Mouse (Mus musculus) lung, postnatal 25 days (tissue): ENCODE data around the gene Prpf40a.

ENCODE experiments used
- DNase-seq: peaks from one replicate; pipeline ENCODE4 v3.0.0; 2022; ENCODE audit warnings: low spot score

Gene Prpf40a

DNA sequence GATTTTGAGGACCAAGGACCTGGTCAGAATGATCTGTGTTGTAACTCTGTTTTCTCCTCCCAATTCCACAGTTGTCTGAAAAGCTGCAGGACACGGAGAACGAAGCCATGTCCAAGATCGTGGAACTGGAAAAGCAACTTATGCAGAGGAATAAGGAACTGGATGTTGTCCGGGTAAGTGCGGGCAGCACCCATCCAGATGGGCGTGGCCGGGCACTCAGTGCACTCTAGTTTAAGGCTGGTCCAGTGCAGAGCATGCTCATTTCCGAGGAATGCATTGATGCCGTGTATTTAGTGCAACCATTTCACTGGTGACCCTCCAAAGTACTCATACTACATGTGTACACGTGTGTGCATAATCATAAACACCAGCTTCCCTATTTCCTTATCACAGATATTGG is 85.7 kb downstream of the Prpf40a start:
- peak; percentile 29 for DNase-seq

DNA sequence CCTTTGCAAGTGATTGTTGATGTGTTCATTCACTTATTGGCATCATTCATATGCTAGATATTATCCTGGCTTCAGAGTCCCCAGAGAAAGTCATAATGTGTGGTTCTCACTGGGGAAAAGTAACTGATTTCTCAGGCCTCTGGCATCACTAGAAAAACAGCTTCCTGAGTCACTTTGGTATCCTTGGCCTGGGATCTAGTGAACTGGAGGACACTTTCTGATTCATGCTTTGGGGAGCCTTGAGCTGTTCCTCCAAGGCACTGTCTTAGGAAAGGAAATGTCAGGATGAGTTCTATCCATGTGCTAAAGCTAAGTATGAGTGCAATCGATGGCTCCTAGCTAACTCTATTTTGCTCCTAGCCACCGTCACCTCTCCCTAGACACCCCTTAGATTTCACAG is 88.2 kb downstream of the Prpf40a start:
- DNase-seq: no peak

DNA sequence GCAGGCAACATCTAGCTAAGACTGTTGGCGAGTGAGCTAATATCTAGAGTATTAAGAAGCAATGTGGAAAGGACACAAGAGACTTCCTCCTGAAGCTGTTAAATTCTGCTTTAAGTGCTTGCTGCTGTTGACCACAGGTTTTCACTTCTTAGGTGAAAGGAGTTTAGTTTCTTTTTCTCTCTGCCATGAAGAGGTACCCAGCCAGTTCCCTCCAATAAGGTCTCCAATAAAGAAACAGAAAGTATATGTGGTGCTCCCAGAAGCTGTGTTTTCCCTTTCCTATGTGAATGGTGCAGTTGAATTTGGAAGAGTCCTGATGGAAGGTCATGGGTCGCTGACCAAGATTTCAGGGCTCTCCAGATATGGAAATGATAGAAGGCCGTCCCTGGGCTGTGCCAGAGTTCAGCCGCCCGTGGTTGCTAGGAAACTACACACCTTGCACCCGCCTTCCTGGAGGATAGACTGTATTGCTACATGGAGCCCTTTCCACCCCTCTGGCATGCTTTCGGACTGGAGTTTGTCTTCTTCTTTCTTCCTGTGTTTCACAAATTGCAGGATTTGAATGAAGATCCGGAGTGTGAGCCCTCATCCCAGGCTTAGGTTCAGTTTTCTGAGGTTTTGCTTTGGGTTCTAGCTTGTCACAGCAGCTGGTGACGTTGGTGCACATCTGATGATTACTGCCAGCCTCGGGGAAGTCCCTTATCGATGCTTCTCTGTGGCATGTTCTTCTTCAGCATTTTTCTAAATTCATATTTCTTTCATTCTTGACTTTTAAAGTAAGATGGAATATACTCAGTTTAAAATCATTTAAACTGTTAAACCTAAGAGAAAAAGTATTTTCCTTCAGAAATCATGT is 89.0 kb downstream of the Prpf40a start:
- no peak for DNase-seq

DNA sequence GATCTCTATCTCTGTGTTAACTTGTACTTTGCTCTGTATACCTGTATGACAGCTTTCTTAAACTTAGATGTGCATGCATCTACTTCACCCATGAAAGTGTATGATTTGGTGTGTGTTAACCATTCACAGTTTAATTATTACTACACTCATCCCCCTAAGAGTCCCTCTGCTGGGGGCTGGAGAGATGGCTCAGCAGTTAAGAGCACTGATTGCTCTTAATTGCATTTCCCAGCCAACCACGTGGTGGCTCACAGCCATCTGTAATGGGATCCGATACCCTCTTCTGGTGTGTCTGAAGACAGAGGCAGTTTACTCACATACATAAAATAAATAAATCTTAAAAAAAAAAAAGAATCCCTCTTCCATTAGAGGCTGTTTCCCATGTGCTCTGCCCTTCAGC is 91.0 kb downstream of the Prpf40a start:
- DNase-seq: no peak

DNA sequence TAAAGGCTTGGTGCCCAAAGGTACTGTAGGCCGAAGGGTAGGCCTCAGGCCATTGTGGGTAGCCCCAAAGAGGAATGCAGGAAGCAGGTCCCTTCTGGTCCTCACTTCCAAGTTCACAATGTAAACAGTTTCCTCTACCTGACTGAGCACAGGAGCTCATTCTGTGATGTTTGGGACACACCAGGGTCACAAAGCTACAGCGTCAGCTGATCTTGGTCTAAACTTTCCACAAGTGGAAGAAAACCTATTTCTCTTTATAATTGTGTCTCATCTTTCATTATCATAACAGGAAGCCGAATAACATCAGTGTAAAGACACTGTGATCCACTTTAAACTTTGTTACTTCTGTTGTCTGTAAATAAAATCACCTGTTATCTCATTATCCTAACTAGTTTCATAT is 95.6 kb downstream of the Prpf40a start:
- no peak for DNase-seq

DNA sequence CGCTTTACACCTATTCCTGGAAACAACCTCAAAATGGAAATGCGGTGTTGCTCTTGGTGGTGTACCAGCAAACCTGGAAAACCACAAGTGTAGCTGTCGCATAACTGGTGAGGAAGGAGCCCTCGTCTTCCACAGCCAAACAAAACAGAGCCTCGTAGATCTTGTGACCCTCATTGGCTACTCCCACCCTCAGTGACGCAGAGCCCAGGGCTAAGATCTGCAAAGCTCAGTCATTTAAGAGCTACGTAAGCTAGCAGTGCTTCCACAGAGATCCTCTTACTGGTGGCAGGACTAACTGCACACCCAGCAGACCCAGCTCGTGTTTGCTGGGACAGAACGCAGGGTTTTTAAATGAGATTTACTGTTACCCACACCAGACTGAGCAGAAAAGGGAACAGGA is 96.1 kb downstream of the Prpf40a start:
- no peak for DNase-seq

DNA sequence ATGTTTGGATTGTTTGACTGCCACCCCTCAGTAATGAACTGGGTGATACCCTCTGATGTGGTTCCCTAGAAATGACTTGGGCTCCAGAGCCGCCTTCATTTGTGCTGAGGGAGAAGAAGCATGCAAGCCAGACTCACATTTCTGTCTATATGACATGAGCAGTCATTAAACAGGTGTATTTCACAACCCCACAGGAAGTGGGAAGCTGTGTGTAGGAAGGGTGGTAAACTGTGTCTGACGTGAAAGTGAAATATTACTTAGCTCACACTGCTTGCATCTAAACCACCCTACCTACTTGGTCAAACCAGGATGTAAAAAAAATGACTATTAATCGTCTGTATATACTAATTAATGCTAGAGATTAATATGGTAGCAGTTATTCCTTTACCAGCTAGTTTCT is 102.3 kb downstream of the Prpf40a start:
- no peak for DNase-seq

DNA sequence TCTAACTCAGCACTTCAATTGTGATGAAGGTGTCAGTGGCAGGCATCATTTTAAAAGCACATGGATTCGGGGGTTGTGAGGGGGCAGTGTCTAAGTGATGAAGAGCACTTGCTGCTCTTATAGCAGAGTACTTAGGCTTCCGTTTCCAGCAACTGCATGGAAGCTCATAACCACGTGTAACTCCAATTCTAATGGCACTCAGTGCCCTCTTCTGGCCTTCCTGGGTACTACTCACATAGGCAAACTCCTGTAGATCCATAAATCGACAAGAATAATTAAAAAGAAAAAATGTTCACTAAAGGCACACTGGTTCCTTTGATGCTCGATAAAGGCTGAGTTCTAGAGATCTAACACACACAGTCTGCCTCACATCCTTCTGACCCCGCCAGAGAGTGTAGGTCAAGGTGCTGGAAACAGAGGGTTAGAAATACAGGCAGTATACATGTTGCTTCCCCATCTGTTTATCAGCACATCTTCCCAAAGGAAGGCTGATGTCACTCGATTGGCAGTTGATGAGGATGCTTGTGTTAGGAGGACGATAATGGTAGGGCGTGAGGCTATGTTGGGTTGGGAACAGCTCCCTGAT is 105.4 kb downstream of the Prpf40a start:
- peak; percentile 51 for DNase-seq
